In the genomic region with DNA sequence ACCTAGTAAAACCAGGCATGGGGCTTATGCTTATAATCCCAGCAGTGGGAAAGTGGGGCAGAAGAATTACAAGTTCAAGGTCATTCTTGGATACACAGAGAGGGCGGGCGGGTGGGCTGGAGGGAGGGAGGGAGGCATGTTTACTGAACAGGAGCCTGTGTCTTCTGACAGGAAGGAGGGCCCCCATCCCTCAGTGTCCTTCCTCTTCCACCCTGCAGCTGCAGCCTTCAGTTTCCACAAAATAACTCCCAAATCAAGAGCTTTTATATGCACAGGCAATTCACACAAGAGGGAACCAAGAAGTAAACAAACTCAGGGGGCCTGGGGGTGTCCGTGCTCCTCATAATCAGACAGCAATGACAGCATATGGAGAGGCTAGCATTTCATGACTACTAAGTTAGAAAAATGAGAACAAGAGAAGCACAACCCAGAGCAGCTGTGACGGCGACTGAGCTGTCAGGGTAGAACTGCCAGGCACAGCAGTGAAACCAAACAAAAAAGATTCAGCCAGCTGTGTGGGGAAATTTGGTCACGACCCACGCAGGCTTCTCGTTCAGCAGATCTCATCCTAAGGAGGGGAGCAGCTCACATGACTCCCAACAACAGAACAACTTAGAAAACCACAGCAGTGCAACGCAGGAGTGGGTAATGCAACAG, we compare ENCODE assay signal across 11 mouse cellular contexts.
DNase-seq lines count a peak whose midpoint lies in the region; ATAC-seq and TF ChIP-seq lines count a peak whose summit lies in the region.
"Had no signal": no experiment of that assay in that cellular context is flagged by ENCODE, and none has a peak within 500 bp of the region (broad histone marks: within the 10 kb centered on the region; RNA-seq: fewer than 3 reads in every experiment).

No protein-coding gene starts in this region.

- H3K9ac ChIP-seq in heart, postnatal 0 days (replicated peaks; ENCODE audit: low read depth, low read length): no peak overlapping the region
- H3K9ac ChIP-seq in embryonic facial prominence, embryonic 15.5 days: no peak overlapping the region
- H3K9ac ChIP-seq: heart, embryonic 15.5 days had no signal

- no peaks in the 10 kb centered on the region for H3K36me3 ChIP-seq in heart, postnatal 0 days (replicated peaks; ENCODE audit: control insufficient read depth, insufficient read depth, low read length)
- peaks cover 16% of the 10 kb centered on the region; the same call in 1 of the 2 replicates for H3K36me3 ChIP-seq in embryonic facial prominence, embryonic 15.5 days
- H3K36me3 ChIP-seq: heart, embryonic 15.5 days had no signal

- WGBS in heart, postnatal 0 days: 62% methylated on average over 9 of the region's 9 CpGs
- WGBS in embryonic facial prominence, embryonic 15.5 days: 47% methylated on average over 9 of the region's 9 CpGs

- no peak for ATAC-seq in heart, postnatal 0 days (ENCODE audit: insufficient read depth, low read depth)
- no peak for ATAC-seq in embryonic facial prominence, embryonic 15.5 days (ENCODE audit: insufficient number of reproducible peaks, low FRiP score, low TSS enrichment, low read depth)
- peak; percentile 45; the same call in 1 of the 2 replicates for ATAC-seq in neutrophil, adult 5-6 weeks (ENCODE audit: extremely low read depth, insufficient number of reproducible peaks, low FRiP score, poor library complexity, severe bottlenecking)

- no peak for DNase-seq in heart, postnatal 0 days (ENCODE audit: low spot score)
- no peak for DNase-seq in heart, postnatal 14 days
- DNase-seq in 416B (ENCODE audit: low read depth): peak; percentile 13
- no peak for DNase-seq in c-Kit-positive CD71-positive TER-119-positive erythroid progenitor cells, embryonic 14.5 days (ENCODE audit: low spot score)
- DNase-seq in MN1 (ENCODE audit: low spot score): no peak
- no peak for DNase-seq in adrenal gland, adult 18-20 months (ENCODE audit: low spot score in 2 of 2)
- DNase-seq: cerebellum, postnatal 25 days had no signal

- H3K27me3 ChIP-seq in heart, postnatal 0 days (ENCODE audit: control insufficient read depth, insufficient read depth, low read length): no peaks in the 10 kb centered on the region
- no peaks in the 10 kb centered on the region for H3K27me3 ChIP-seq in embryonic facial prominence, embryonic 15.5 days
- H3K27me3 ChIP-seq: heart, embryonic 15.5 days had no signal

- no peak for TF ChIP-seq EP300 in heart, postnatal 0 days (IDR thresholded peaks at IDR 0.05; ENCODE audit: low read depth)

- intact Hi-C loops in heart, postnatal 14 days (cut with DNase I): no loop called here

- no peaks in the 10 kb centered on the region for H3K9me3 ChIP-seq in heart, postnatal 0 days (replicated peaks; ENCODE audit: control insufficient read depth, low read length)
- no peaks in the 10 kb centered on the region for H3K9me3 ChIP-seq in embryonic facial prominence, embryonic 15.5 days (replicated peaks)
- H3K9me3 ChIP-seq: heart, embryonic 15.5 days; megakaryocyte, embryonic 14.5 days had no signal

- TF ChIP-seq CTCF in heart, postnatal 0 days (IDR thresholded peaks at IDR 0.05; ENCODE audit: low read depth): no peak

- H3K4me2 ChIP-seq in heart, postnatal 0 days (ENCODE audit: low read depth, low read length): no peak overlapping the region
- no peak overlapping the region for H3K4me2 ChIP-seq in embryonic facial prominence, embryonic 15.5 days (replicated peaks)
- H3K4me2 ChIP-seq: heart, embryonic 15.5 days had no signal

- H3K27ac ChIP-seq in heart, postnatal 0 days (ENCODE audit: low read depth): peak overlapping the region; percentile 55; the same call in 1 of the 2 replicates
- H3K27ac ChIP-seq in embryonic facial prominence, embryonic 15.5 days (replicated peaks): peak overlapping the region; percentile 48; the same call in 1 of the 2 replicates
- H3K27ac ChIP-seq: heart, embryonic 15.5 days had no signal

- H3K4me3 ChIP-seq in heart, postnatal 0 days (ENCODE audit: low read depth, low read length): no peak overlapping the region
- H3K4me3 ChIP-seq in embryonic facial prominence, embryonic 15.5 days (replicated peaks): no peak overlapping the region
- H3K4me3 ChIP-seq: heart, embryonic 15.5 days; megakaryocyte, embryonic 14.5 days had no signal

- H3K4me1 ChIP-seq in heart, postnatal 0 days (ENCODE audit: control insufficient read depth, insufficient read depth): peaks cover 6% of the 10 kb centered on the region; the same call in 1 of the 2 replicates
- peaks cover 8% of the 10 kb centered on the region; the same call in 1 of the 2 replicates for H3K4me1 ChIP-seq in embryonic facial prominence, embryonic 15.5 days
